In genomic region chr9:23580155-23580554, GRCm38 (mm10) we compare ENCODE assay signal across 10 mouse cellular contexts.
DNase-seq lines count a peak whose midpoint lies in the region; ATAC-seq and TF ChIP-seq lines count a peak whose summit lies in the region.
"Had no signal": no experiment of that assay in that cellular context is flagged by ENCODE, and none has a peak within 500 bp of the region (broad histone marks: within the 10 kb centered on the region; RNA-seq: fewer than 3 reads in every experiment).

No protein-coding gene starts in this region.

- TF ChIP-seq CTCF in brain, embryonic 14.5 days (IDR thresholded peaks at IDR 0.05; ENCODE audit: borderline replicate concordance, extremely low read depth, insufficient read depth, insufficient read length), result no peak
- TF ChIP-seq CTCF in hindbrain, postnatal 0 days (IDR thresholded peaks at IDR 0.05; ENCODE audit: low read depth), result no peak

- H3K27ac ChIP-seq in forebrain, embryonic 13.5 days, result peak overlapping the region; percentile 63
- H3K27ac ChIP-seq in forebrain, embryonic 12.5 days, result no peak overlapping the region
- H3K27ac ChIP-seq in hindbrain, postnatal 0 days, result no peak overlapping the region
- H3K27ac ChIP-seq in kidney, embryonic 14.5 days (ENCODE audit: low read depth, low read length), result no peak overlapping the region
- H3K27ac ChIP-seq: liver, embryonic 15.5 days had no signal

- no peaks in the 10 kb centered on the region for H3K9me3 ChIP-seq in forebrain, embryonic 13.5 days (replicated peaks)
- H3K9me3 ChIP-seq in forebrain, embryonic 12.5 days, result no peaks in the 10 kb centered on the region
- no peaks in the 10 kb centered on the region for H3K9me3 ChIP-seq in hindbrain, postnatal 0 days (ENCODE audit: low read length)
- no peaks in the 10 kb centered on the region for H3K9me3 ChIP-seq in kidney, embryonic 14.5 days (ENCODE audit: control insufficient read depth, low read length)
- H3K9me3 ChIP-seq: liver, embryonic 15.5 days had no signal

- no peaks in the 10 kb centered on the region for H3K36me3 ChIP-seq in forebrain, embryonic 13.5 days (ENCODE audit: poor library complexity, severe bottlenecking)
- no peaks in the 10 kb centered on the region for H3K36me3 ChIP-seq in forebrain, embryonic 12.5 days (replicated peaks)
- no peaks in the 10 kb centered on the region for H3K36me3 ChIP-seq in hindbrain, postnatal 0 days (ENCODE audit: insufficient read depth, low read length)
- H3K36me3 ChIP-seq in kidney, embryonic 14.5 days (ENCODE audit: control insufficient read depth, insufficient read depth, low read length), result no peaks in the 10 kb centered on the region
- H3K36me3 ChIP-seq: liver, embryonic 15.5 days had no signal

- H3K27me3 ChIP-seq in forebrain, embryonic 13.5 days, result no peaks in the 10 kb centered on the region
- no peaks in the 10 kb centered on the region for H3K27me3 ChIP-seq in forebrain, embryonic 12.5 days
- no peaks in the 10 kb centered on the region for H3K27me3 ChIP-seq in hindbrain, postnatal 0 days (ENCODE audit: insufficient read depth, low read length)
- no peaks in the 10 kb centered on the region for H3K27me3 ChIP-seq in kidney, embryonic 14.5 days (ENCODE audit: control insufficient read depth, insufficient read depth, low read length)
- H3K27me3 ChIP-seq: liver, embryonic 15.5 days had no signal

- H3K9ac ChIP-seq in forebrain, embryonic 13.5 days, result no peak overlapping the region
- no peak overlapping the region for H3K9ac ChIP-seq in forebrain, embryonic 12.5 days
- no peak overlapping the region for H3K9ac ChIP-seq in hindbrain, postnatal 0 days (replicated peaks; ENCODE audit: low read length)
- H3K9ac ChIP-seq in kidney, embryonic 14.5 days (ENCODE audit: low read depth, low read length), result no peak overlapping the region
- H3K9ac ChIP-seq: liver, embryonic 15.5 days had no signal

- peak; percentile 80 for DNase-seq in left cerebral cortex, postnatal 4 days
- no peak for DNase-seq in left cerebral cortex, postnatal 36 days (ENCODE audit: low spot score in 2 of 2)
- peak; percentile 95 for DNase-seq in brain, embryonic 14.5 days (ENCODE audit: low read depth)
- DNase-seq in hindbrain, postnatal 0 days (ENCODE audit: low spot score), result peak; percentile 75
- DNase-seq: thymus, postnatal 36 days had no signal

- ATAC-seq in forebrain, embryonic 13.5 days, result peak; percentile 67
- no peak for ATAC-seq in forebrain, embryonic 12.5 days (ENCODE audit: low FRiP score)
- peak; percentile 73 for ATAC-seq in hindbrain, postnatal 0 days
- no peak for ATAC-seq in erythroid progenitor cell, adult 5-6 weeks (replicated peaks; ENCODE audit: low FRiP score, poor library complexity, severe bottlenecking)
- ATAC-seq in kidney, embryonic 14.5 days (ENCODE audit: low FRiP score, low TSS enrichment), result no peak

- WGBS in forebrain, embryonic 13.5 days, result 41% methylated on average over 6 of the region's 6 CpGs
- 75% methylated on average over 6 of the region's 6 CpGs for WGBS in forebrain, embryonic 12.5 days
- WGBS in hindbrain, postnatal 0 days, result 40% methylated on average over 6 of the region's 6 CpGs
- 74% methylated on average over 6 of the region's 6 CpGs for WGBS in kidney, embryonic 14.5 days

- no peak for TF ChIP-seq POLR2A in brain, embryonic 14.5 days (IDR thresholded peaks at IDR 0.05; ENCODE audit: borderline replicate concordance, extremely low read depth, insufficient read depth, insufficient read length, poor library complexity, severe bottlenecking)

- no peak overlapping the region for H3K4me2 ChIP-seq in forebrain, embryonic 13.5 days
- no peak overlapping the region for H3K4me2 ChIP-seq in forebrain, embryonic 12.5 days
- H3K4me2 ChIP-seq in hindbrain, postnatal 0 days (ENCODE audit: low read depth, low read length), result no peak overlapping the region
- H3K4me2 ChIP-seq in kidney, embryonic 14.5 days (replicated peaks; ENCODE audit: low read depth, low read length), result no peak overlapping the region
- H3K4me2 ChIP-seq: liver, embryonic 15.5 days had no signal

- intact Hi-C loops in left cerebral cortex, postnatal 4 days (cut with DNase I), result loop anchor here (5.0 kb wide), 1 partner anchor 937 kb away; no protein-coding TSS in a partner anchor
- intact Hi-C loops in left cerebral cortex, postnatal 36 days (cut with DNase I), result loop anchor here (2.0 to 5.0 kb wide), 3 partner anchors 118 to 937 kb away; partner anchors contain the start of gene Dpy19l1

- no peak overlapping the region for H3K4me3 ChIP-seq in forebrain, embryonic 13.5 days
- H3K4me3 ChIP-seq in forebrain, embryonic 12.5 days (replicated peaks), result no peak overlapping the region
- no peak overlapping the region for H3K4me3 ChIP-seq in hindbrain, postnatal 0 days (ENCODE audit: low read length)
- no peak overlapping the region for H3K4me3 ChIP-seq in kidney, embryonic 14.5 days (ENCODE audit: low read length)
- H3K4me3 ChIP-seq: liver, embryonic 15.5 days had no signal

- peaks cover 28% of the 10 kb centered on the region for H3K4me1 ChIP-seq in forebrain, embryonic 13.5 days
- H3K4me1 ChIP-seq in forebrain, embryonic 12.5 days, result peaks cover 4% of the 10 kb centered on the region; the same call in 1 of the 2 replicates
- no peaks in the 10 kb centered on the region for H3K4me1 ChIP-seq in hindbrain, postnatal 0 days (ENCODE audit: insufficient read depth, low read length)
- H3K4me1 ChIP-seq in kidney, embryonic 14.5 days (ENCODE audit: control insufficient read depth, insufficient read depth, low read length), result 0 out of 2 replicates have a peak, but pooled peaks cover 2% of the 10 kb centered on the region
- H3K4me1 ChIP-seq: liver, embryonic 15.5 days had no signal

Comparison
In these comparisons a context has a peak if more than half of its experiments do, and no peak if none do; other contexts are left out.
1. ATAC-seq: peak in forebrain, embryonic 13.5 days (single experiment) and hindbrain, postnatal 0 days (single experiment); none in forebrain, embryonic 12.5 days (single experiment), erythroid progenitor cell, adult 5-6 weeks (single experiment) and kidney, embryonic 14.5 days (single experiment).
2. DNase-seq: peak in left cerebral cortex, postnatal 4 days (single experiment), brain, embryonic 14.5 days (single experiment) and hindbrain, postnatal 0 days (single experiment); none in left cerebral cortex, postnatal 36 days (0 of 2).